Mouse (Mus musculus): ENCODE results near the gene Dpm1. TPM values are rescaled to one million over a fixed set of nuclear protein-coding genes. Genes with fewer than 3 reads are reported as not detected.
A peak's percentile ranks its signal among the peaks of the same experiment; 100 is the strongest.

The Dpm1 gene
- polyA plus RNA-seq, 1 experiment from 2014 or later, result 63.9 TPM

DNA sequence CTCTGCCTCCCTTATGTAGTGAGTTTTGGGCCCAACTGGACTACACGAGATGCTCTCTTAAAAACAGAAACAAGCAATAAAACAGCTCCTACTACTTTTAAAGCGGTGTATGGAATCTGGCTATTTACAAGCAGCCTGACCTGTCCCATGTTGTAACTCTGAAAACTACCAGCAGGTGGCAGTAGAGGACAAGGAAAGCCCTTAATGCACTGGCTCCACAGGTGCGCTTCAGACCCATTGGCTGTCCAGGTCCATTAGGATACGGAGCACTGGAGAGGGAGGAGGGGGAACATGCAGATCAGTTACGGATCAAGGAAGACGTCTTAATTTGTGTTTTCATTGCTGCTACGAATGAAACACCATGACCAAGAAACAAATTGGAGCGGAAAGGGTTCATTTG lies 19.9 kb upstream of the Dpm1 start:
- 13% methylated on average over 8 of the region's 8 CpGs for WGBS
- Histone ChIP-seq H3K9ac (replicated peaks) (no peak overlapping the region), H3K27ac (replicated peaks) (no peak overlapping the region), H3K4me3 (replicated peaks) (no peak overlapping the region), H3K27me3 (replicated peaks) (peaks cover 5% of the 10 kb centered on the region; the same call in 1 of the 2 replicates), H3K4me2 (no peak overlapping the region), H3K4me1 (no peaks in the 10 kb centered on the region), H3K9me3 (replicated peaks) (no peaks in the 10 kb centered on the region), H3K36me3 (no peaks in the 10 kb centered on the region)
- peak; percentile 68; the same call in 1 of the 2 replicates for ATAC-seq (ENCODE audit: low FRiP score)

DNA sequence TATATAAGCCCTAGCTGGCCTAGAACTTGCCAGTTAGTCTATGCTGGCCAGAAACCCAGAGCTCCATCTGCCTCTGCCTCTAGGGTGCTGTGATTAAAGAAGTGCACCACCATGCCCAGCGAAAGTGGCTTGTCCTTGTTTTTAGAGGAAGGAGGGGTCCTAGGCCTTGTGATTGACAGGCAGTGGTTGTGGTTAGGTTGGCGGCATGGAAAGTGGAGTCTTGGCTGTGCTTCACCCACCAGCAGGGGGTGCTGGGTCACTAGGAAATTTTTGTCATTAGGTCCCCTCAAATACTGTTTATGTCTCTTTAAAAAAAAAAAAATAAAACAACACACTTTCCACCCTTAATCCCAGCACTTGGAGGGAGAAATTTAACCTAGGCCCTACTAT lies 18.5 kb upstream of the Dpm1 start:
- H3K4me2 ChIP-seq, result no peak overlapping the region
- ATAC-seq (ENCODE audit: low FRiP score), result no peak; the same call in 1 of the 2 replicates
- WGBS, result 29% methylated on average over 2 of the region's 2 CpGs
- no peaks in the 10 kb centered on the region for H3K36me3 ChIP-seq
- H3K4me1 ChIP-seq, result no peaks in the 10 kb centered on the region
- no peak overlapping the region for H3K4me3 ChIP-seq (replicated peaks)
- H3K9me3 ChIP-seq (replicated peaks), result no peaks in the 10 kb centered on the region
- H3K27me3 ChIP-seq (replicated peaks), result peaks cover 5% of the 10 kb centered on the region; the same call in 1 of the 2 replicates
- no peak overlapping the region for H3K27ac ChIP-seq (replicated peaks)
- H3K9ac ChIP-seq (replicated peaks), result no peak overlapping the region

DNA sequence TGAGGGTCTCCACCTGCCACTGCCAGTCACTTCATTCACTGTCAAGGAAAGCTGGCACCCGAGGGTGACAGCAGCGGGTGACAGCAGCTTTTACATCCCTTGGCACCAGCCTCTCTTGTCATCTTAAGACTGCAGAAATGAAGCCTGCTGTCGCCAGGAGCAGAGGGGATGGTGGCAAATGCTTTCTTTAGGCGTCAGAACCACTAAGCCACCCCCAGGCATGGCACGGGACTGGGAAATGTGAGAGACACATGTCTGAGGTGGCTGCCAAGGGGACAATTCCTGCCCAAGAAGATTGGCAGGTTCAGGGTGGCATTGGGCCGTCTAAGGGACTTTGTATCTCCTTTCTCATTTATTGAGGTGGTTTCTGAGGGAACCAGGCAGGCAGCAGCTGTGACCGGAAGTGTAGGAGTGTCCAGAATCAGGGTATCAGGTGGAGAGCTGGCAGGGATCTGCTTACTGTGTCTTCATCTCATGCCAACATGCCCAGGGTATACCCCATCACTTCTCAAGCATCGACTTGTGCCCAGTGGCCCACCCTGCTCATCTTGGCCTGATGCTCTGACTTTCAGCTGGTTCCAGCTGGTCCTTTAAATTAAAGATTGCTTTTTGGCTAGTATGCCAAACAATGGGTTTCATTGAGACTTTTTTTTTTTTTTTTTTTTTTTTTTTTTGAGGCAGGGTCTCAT lies 17.9 kb upstream of the Dpm1 start:
- H3K9me3 ChIP-seq (replicated peaks), result no peaks in the 10 kb centered on the region
- peaks cover 5% of the 10 kb centered on the region; the same call in 1 of the 2 replicates for H3K27me3 ChIP-seq (replicated peaks)
- no peak overlapping the region for H3K27ac ChIP-seq (replicated peaks)
- H3K4me2 ChIP-seq, result no peak overlapping the region
- H3K36me3 ChIP-seq, result no peaks in the 10 kb centered on the region
- no peak; the same call in 1 of the 2 replicates for ATAC-seq (ENCODE audit: low FRiP score)
- H3K9ac ChIP-seq (replicated peaks), result no peak overlapping the region
- H3K4me1 ChIP-seq, result no peaks in the 10 kb centered on the region
- WGBS, result 73% methylated on average over 8 of the region's 8 CpGs
- no peak overlapping the region for H3K4me3 ChIP-seq (replicated peaks)

DNA sequence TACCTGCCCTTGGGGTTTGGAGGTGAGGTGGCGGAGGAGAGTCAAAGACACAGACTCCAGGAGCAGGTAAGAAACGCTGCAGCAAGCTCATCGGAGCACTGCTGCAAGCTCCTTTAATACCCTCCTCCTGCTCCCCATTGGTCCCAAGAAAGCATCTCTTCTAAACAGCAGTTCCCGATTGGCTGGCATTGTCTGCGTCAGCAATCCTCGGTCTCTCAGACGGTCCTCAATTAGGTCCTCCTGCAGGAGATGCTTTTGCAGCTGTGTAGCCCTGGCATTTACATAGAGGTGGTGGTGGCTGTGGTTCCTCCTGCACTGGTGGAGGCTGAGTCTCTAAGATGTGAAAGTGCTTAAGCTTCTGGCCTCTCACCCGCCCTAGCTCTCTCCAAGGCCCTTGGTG lies 15.2 kb upstream of the Dpm1 start:
- Histone ChIP-seq H3K27me3 (replicated peaks) (0 out of 2 replicates have a peak, but pooled peaks cover 5% of the 10 kb centered on the region), H3K4me1 (no peaks in the 10 kb centered on the region), H3K9me3 (replicated peaks) (no peaks in the 10 kb centered on the region), H3K4me2 (no peak overlapping the region), H3K4me3 (replicated peaks) (no peak overlapping the region), H3K9ac (replicated peaks) (no peak overlapping the region), H3K36me3 (no peaks in the 10 kb centered on the region), H3K27ac (replicated peaks) (no peak overlapping the region)
- ATAC-seq (ENCODE audit: low FRiP score), result no peak
- 38% methylated on average over 8 of the region's 8 CpGs for WGBS

DNA sequence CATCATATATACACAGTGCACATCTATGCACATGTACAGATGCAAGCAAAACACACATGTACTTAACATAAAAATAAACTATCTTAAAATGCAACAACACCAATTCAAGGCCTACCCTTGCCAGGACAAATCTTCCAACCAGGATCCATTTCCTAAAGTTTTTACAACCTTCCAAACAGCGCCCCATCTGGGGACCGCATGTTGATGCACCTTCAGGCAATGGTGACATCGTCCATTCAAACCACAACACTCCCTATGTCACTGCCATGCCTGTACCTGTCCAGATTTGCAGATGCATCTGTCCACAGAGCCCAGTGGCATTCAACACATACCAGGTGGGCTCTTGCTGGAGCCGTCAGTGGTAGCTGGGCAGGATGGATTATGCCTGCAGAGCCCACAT lies 12.9 kb upstream of the Dpm1 start:
- H3K4me3 ChIP-seq (replicated peaks), result no peak overlapping the region
- H3K27ac ChIP-seq (replicated peaks), result no peak overlapping the region
- H3K9ac ChIP-seq (replicated peaks), result no peak overlapping the region
- no peak overlapping the region for H3K4me2 ChIP-seq
- H3K27me3 ChIP-seq (replicated peaks), result 0 out of 2 replicates have a peak, but pooled peaks cover 10% of the 10 kb centered on the region
- 77% methylated on average over 4 of the region's 4 CpGs for WGBS
- H3K4me1 ChIP-seq, result no peaks in the 10 kb centered on the region
- H3K36me3 ChIP-seq, result no peaks in the 10 kb centered on the region
- H3K9me3 ChIP-seq (replicated peaks), result no peaks in the 10 kb centered on the region
- ATAC-seq (ENCODE audit: low FRiP score), result no peak

DNA sequence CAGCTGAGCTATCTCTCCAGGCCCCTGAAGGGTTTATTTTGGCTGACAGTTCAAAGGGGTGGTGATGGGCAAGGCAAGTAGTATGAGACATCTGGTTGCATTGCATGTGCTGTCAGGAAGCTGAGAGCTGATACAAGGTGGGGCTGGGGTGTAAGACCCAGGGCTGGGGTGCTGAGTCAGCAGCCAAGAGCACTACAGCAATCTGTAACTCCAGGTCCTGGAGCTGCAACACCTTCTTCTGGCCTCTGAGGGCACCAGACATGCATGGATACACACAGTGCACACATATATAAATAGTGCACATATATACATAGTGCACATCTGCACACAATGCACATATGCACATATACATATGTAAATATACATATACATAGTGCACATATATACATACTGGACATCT lies 12.4 kb upstream of the Dpm1 start:
- no peak overlapping the region for H3K27ac ChIP-seq (replicated peaks)

DNA sequence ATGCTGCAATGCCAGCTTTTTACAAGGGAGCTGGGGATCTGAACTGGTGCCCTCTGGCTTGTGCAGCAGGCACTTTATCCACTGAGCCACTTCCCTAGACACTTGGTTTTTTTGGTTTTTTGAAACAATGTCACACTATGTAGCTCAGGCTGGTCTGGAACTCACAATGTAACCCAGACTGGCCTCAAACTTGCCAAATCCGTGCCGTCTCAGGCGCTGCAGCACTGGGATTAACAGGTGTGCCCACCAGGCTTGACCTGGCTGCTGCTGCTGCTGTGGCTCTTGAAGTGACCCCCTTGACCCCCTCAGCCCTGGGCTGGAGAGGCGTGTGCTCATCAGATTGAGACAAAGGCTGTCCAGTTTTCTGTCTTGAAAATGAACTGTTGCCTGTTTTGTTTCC lies 7.9 kb upstream of the Dpm1 start:
- peaks cover 6% of the 10 kb centered on the region for H3K4me1 ChIP-seq

More for the DNA sequence above, 12.4 kb upstream of the Dpm1 start:
- H3K36me3 ChIP-seq, result no peaks in the 10 kb centered on the region
- H3K9ac ChIP-seq (replicated peaks), result no peak overlapping the region
- no peaks in the 10 kb centered on the region for H3K9me3 ChIP-seq (replicated peaks)
- no peak overlapping the region for H3K4me2 ChIP-seq
- ATAC-seq (ENCODE audit: low FRiP score), result no peak
- 0 out of 2 replicates have a peak, but pooled peaks cover 10% of the 10 kb centered on the region for H3K27me3 ChIP-seq (replicated peaks)
- no peak overlapping the region for H3K4me3 ChIP-seq (replicated peaks)
- no peaks in the 10 kb centered on the region for H3K4me1 ChIP-seq

DNA sequence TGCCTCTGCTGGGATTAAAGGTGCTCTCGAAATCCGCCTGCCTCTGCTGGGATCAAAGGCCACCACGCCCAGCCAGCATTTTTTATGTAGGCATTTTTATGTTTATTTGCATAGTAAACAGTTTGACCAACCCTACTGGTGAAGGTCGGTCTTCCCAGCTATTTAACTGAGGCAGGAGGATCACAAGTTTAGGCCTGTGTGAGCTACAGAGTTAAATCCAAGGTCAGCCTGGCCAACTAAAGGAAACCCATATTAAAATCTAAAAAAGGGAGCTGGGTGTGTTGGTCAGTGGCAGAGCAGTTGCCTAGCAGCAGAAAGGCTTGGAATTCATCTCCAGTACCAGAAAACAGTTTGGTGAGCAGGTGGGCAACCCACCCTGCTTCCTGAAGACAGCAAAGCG lies 2.9 kb upstream of the Dpm1 start:
- WGBS, result 89% methylated on average over 5 of the region's 5 CpGs
- Histone ChIP-seq H3K27me3 (replicated peaks) (no peaks in the 10 kb centered on the region), H3K9me3 (replicated peaks) (no peaks in the 10 kb centered on the region), H3K4me2 (no peak overlapping the region), H3K9ac (replicated peaks) (no peak overlapping the region), H3K4me1 (peaks cover 44% of the 10 kb centered on the region), H3K36me3 (peaks cover 20% of the 10 kb centered on the region), H3K27ac (replicated peaks) (no peak overlapping the region), H3K4me3 (replicated peaks) (no peak overlapping the region)
- no peak for ATAC-seq (ENCODE audit: low FRiP score)

More for the DNA sequence above, 7.9 kb upstream of the Dpm1 start:
- H3K36me3 ChIP-seq, result peaks cover 13% of the 10 kb centered on the region
- H3K4me2 ChIP-seq, result no peak overlapping the region
- no peaks in the 10 kb centered on the region for H3K9me3 ChIP-seq (replicated peaks)
- WGBS, result 92% methylated on average over 4 of the region's 4 CpGs
- H3K27me3 ChIP-seq (replicated peaks), result 0 out of 2 replicates have a peak, but pooled peaks cover 10% of the 10 kb centered on the region
- H3K4me3 ChIP-seq (replicated peaks), result no peak overlapping the region
- no peak overlapping the region for H3K27ac ChIP-seq (replicated peaks)
- H3K9ac ChIP-seq (replicated peaks), result no peak overlapping the region
- no peak for ATAC-seq (ENCODE audit: low FRiP score)

DNA sequence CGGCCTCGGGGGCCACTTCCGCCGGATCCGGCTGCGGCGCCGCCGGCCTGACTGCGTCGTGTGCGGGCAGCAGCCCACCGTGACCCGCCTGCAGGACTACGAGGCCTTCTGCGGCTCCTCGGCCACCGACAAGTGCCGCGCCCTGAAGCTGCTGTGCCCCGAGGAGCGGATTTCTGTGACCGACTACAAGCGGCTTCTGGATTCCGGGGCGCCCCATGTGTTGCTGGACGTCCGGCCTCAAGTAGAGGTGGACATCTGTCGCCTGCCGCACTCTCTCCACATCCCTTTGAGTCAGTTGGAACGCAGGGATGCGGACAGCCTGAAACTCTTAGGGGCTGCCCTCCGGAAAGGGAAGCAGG lies 1.1 kb upstream of the Dpm1 start:
- H3K9ac ChIP-seq (replicated peaks), result peak overlapping the region; percentile 84
- no peaks in the 10 kb centered on the region for H3K27me3 ChIP-seq (replicated peaks)
- H3K4me2 ChIP-seq, result peak overlapping the region; percentile 99
- peak overlapping the region; percentile 96 for H3K4me3 ChIP-seq (replicated peaks)
- H3K36me3 ChIP-seq, result peaks cover 24% of the 10 kb centered on the region
- H3K9me3 ChIP-seq (replicated peaks), result no peaks in the 10 kb centered on the region
- H3K4me1 ChIP-seq, result peaks cover 52% of the 10 kb centered on the region
- peak overlapping the region; percentile 98; the same call in 1 of the 2 replicates for H3K27ac ChIP-seq (replicated peaks)
- ATAC-seq (ENCODE audit: low FRiP score), result no peak
- 68% methylated on average over 31 of the region's 33 CpGs for WGBS

DNA sequence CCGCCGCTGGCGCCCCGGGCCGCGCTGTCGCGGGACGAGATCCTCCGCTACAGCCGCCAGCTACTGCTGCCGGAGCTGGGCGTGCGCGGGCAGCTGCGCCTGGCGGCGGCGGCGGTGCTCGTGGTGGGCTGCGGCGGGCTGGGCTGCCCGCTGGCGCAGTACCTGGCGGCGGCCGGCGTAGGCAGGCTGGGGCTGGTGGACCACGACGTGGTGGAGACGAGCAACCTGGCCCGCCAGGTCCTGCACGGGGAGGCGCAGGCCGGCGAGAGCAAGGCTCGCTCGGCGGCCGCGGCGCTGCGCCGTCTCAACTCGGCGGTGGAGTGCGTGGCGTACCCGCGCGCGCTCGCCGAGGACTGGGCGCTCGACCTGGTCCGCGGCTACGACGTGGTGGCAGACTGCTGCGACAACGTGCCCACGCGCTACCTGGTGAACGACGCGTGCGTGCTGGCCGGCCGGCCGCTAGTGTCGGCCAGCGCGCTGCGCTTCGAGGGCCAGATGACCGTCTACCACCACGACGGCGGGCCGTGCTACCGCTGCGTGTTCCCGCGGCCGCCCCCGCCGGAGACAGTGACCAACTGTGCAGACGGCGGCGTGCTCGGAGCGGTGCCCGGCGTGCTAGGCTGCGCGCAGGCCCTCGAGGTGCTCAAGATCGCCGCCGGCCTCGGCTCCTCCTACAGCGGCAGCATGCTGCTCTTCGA lies 531 bp upstream of the Dpm1 start:
- H3K27me3 ChIP-seq (replicated peaks), result no peaks in the 10 kb centered on the region
- peak overlapping the region; percentile 96 for H3K4me3 ChIP-seq (replicated peaks)
- peak; percentile 62 for ATAC-seq (ENCODE audit: low FRiP score)
- H3K9me3 ChIP-seq (replicated peaks), result no peaks in the 10 kb centered on the region
- peak overlapping the region; percentile 98 for H3K27ac ChIP-seq (replicated peaks)
- peak overlapping the region; percentile 84 for H3K9ac ChIP-seq (replicated peaks)
- H3K4me2 ChIP-seq, result peak overlapping the region; percentile 99
- WGBS, result 2% methylated on average over 102 of the region's 105 CpGs
- peaks cover 29% of the 10 kb centered on the region for H3K36me3 ChIP-seq
- H3K4me1 ChIP-seq, result peaks cover 52% of the 10 kb centered on the region

DNA sequence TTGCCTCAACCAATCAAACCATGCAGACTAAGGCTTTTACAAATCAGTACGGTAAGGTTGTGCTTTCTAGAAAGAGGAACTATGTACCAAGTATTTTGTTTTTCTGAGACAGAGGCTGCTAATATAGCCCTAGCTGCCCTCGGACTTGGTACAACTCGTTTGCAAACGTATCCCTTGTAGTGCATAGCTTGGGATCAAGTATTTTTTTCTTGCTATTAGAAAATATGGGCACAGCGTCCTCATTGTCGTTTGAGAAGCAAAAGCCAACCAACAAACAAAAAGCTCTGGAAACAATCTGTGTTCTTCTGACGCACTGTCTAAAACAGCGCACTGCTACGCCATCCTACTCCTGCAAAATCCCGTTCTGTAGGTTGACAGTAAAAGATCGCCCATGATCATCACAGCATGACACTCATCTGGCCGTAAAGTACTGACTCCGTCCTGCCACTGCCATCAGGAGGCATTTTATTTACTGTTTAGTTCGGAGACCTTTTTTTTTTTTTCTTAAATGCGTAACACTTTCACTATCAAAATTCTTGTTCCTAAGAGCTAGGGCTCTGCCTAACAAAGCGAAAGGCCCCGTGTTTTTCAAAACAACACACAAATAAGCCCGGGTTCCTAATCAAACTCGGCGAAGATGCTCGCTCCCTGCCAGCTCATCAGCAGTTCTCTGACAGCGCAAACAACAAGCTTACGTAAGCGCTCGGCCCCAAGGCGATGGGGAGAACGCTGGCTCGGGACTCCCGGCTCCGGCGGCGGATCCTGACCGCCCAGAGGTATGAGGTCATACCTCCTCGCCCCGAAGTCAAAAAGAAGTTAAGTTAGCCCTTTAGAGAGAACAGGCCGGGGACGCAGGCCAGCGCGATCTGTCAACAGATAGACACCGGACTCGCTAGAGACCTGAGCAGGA lies 1.0 kb downstream of the Dpm1 start:
- Histone ChIP-seq H3K9ac (replicated peaks) (peak overlapping the region; percentile 84), H3K4me3 (replicated peaks) (peak overlapping the region; percentile 96)
- no peak for ATAC-seq (ENCODE audit: low FRiP score)

More for the DNA sequence above, 1.0 kb downstream of the Dpm1 start:
- H3K36me3 ChIP-seq, result peaks cover 42% of the 10 kb centered on the region
- H3K4me1 ChIP-seq, result peaks cover 52% of the 10 kb centered on the region
- H3K9me3 ChIP-seq (replicated peaks), result no peaks in the 10 kb centered on the region
- peak overlapping the region; percentile 99 for H3K4me2 ChIP-seq
- H3K27ac ChIP-seq (replicated peaks), result peak overlapping the region; percentile 98
- H3K27me3 ChIP-seq (replicated peaks), result no peaks in the 10 kb centered on the region
- WGBS, result 19% methylated on average over 41 of the region's 41 CpGs
